Mouse (Mus musculus): ENCODE measurements around the gene Scg3.
A peak's percentile ranks its signal among the peaks of the same experiment; 100 is the strongest.
"Not testable (repeated sequence)": the region's sequence is repeated elsewhere in the genome, so short reads cannot be mapped to it uniquely, and the experiment has no call there.

Scg3 gene

GRCm38 (mm10) chr9:75683426-75684191 is at the start of gene Scg3:
TSS of gene Scg3 (minus strand) at chr9:75684056.
- DNase-seq (ENCODE audit: low spot score): peak; percentile 82

GRCm38 (mm10) chr9:75719952-75720687 is 36.3 kb upstream of the Scg3 start:
- DNase-seq (ENCODE audit: low spot score): peak; percentile 46

- no peak for DNase-seq (ENCODE audit: low spot score)
Measured at GRCm38 (mm10) chr9:75719481-75719880, 35.6 kb upstream of the Scg3 start.

- DNase-seq (ENCODE audit: low spot score): no peak
Measured at GRCm38 (mm10) chr9:75684772-75685171, 916 bp upstream of the Scg3 start.

- DNase-seq (ENCODE audit: low spot score): no peak
Measured at GRCm38 (mm10) chr9:75684292-75684691, 436 bp upstream of the Scg3 start.

- DNase-seq (ENCODE audit: low spot score): no peak
Measured at GRCm38 (mm10) chr9:75680606-75681005, 3.2 kb downstream of the Scg3 start.

GRCm38 (mm10) chr9:75679629-75680028 is 4.2 kb downstream of the Scg3 start:
- DNase-seq (ENCODE audit: low spot score): no peak

- no peak for DNase-seq (ENCODE audit: low spot score)
Measured at GRCm38 (mm10) chr9:75678341-75678740, 5.5 kb downstream of the Scg3 start.

GRCm38 (mm10) chr9:75676226-75676625 is 7.6 kb downstream of the Scg3 start:
- no peak for DNase-seq (ENCODE audit: low spot score)

- no peak for DNase-seq (ENCODE audit: low spot score)
Measured at GRCm38 (mm10) chr9:75672769-75673168, 11.1 kb downstream of the Scg3 start.

- DNase-seq (ENCODE audit: low spot score): no peak
Measured at GRCm38 (mm10) chr9:75666612-75667011, 17.2 kb downstream of the Scg3 start.

- no peak for DNase-seq (ENCODE audit: low spot score)
Measured at GRCm38 (mm10) chr9:75665364-75665763, 18.5 kb downstream of the Scg3 start.

- no peak for DNase-seq (ENCODE audit: low spot score)
Measured at GRCm38 (mm10) chr9:75660917-75661316, 22.9 kb downstream of the Scg3 start.

GRCm38 (mm10) chr9:75656456-75656855 is 27.4 kb downstream of the Scg3 start:
- DNase-seq (ENCODE audit: low spot score): not testable (repeated sequence)

- DNase-seq (ENCODE audit: low spot score): no peak
Measured at GRCm38 (mm10) chr9:75653981-75654911, 29.6 kb downstream of the Scg3 start.

- DNase-seq (ENCODE audit: low spot score): no peak
Measured at GRCm38 (mm10) chr9:75645405-75645804, 38.5 kb downstream of the Scg3 start.

- DNase-seq (ENCODE audit: low spot score): no peak
Measured at GRCm38 (mm10) chr9:75634226-75634625, 49.6 kb downstream of the Scg3 start.

- no peak for DNase-seq (ENCODE audit: low spot score)
Measured at GRCm38 (mm10) chr9:75633603-75634002, 50.3 kb downstream of the Scg3 start.

GRCm38 (mm10) chr9:75632902-75633301 is 51.0 kb downstream of the Scg3 start:
- no peak for DNase-seq (ENCODE audit: low spot score)

- DNase-seq (ENCODE audit: low spot score): no peak
Measured at GRCm38 (mm10) chr9:75632111-75632510, 51.7 kb downstream of the Scg3 start.

GRCm38 (mm10) chr9:75630823-75631454 is 52.9 kb downstream of the Scg3 start:
- DNase-seq (ENCODE audit: low spot score): no peak

- DNase-seq (ENCODE audit: low spot score): no peak
Measured at GRCm38 (mm10) chr9:75626308-75626604, 57.6 kb downstream of the Scg3 start.

All from layer of hippocampus, adult 9-10 months (tissue).